Mouse (Mus musculus) neural tube, embryonic 14.5 days (tissue): ENCODE data around the gene Atrx. TPM values are rescaled to one million over a fixed set of nuclear protein-coding genes. Genes with fewer than 3 reads are reported as not detected.
A peak's percentile ranks its signal among the peaks of the same experiment; 100 is the strongest.

Experiments
- ATAC-seq: fragments of 200-750 bp; cut with Nextera tagmentation; 2 replicates; pipeline ENCODE4 v1.8.0; 2017; ENCODE audit warnings: low read depth, mild to moderate bottlenecking, moderate TSS enrichment, moderate library complexity
- H3K27ac ChIP-seq: fragments of 300-500 bp; sonication (generic); 2 replicates; pipeline ENCODE4 v1.5.1; 2014; ENCODE audit warnings: low read depth, mild to moderate bottlenecking, control low read depth, low read length, moderate library complexity, mixed read lengths
- H3K27me3 ChIP-seq: fragments of 300-500 bp; sonication (generic); 2 replicates; pipeline ENCODE4 v1.6.1; 2014; ENCODE audit warnings: low read length; ENCODE audit not compliant: control insufficient read depth, insufficient read depth
- H3K36me3 ChIP-seq: fragments of 300-500 bp; sonication (generic); 2 replicates; pipeline ENCODE4 v1.6.1; 2014; ENCODE audit warnings: low read length, mixed read lengths; ENCODE audit not compliant: control insufficient read depth, insufficient read depth
- H3K4me1 ChIP-seq: fragments of 300-500 bp; sonication (generic); 2 replicates; pipeline ENCODE4 v1.6.1; 2014; ENCODE audit warnings: low read length; ENCODE audit not compliant: control insufficient read depth, insufficient read depth
- H3K4me2 ChIP-seq: fragments of 300-500 bp; sonication (generic); 2 replicates; pipeline ENCODE4 v1.6.1; 2014; ENCODE audit warnings: mild to moderate bottlenecking, low read depth, low read length, control low read depth
- H3K4me3 ChIP-seq: fragments of 300-500 bp; sonication (generic); 2 replicates; pipeline ENCODE4 v1.5.1; 2014; ENCODE audit warnings: low read depth, low read length, control low read depth, mixed read lengths
- H3K9ac ChIP-seq: fragments of 300-500 bp; sonication (generic); replicated peaks from 2 replicates; pipeline ENCODE4 v1.6.1; 2014; ENCODE audit warnings: low read depth, mild to moderate bottlenecking, control low read depth, low read length, mixed read lengths
- H3K9me3 ChIP-seq: fragments of 300-500 bp; sonication (generic); 2 replicates; pipeline ENCODE4 v1.6.1; 2016; ENCODE audit warnings: low read length; ENCODE audit not compliant: control insufficient read depth
- WGBS: fragments of 180-500 bp; shearing (Covaris S2); extraction: QIAGEN DNeasy Blood & Tissue Kit; methylation state at CpG from one replicate; pipeline ENCODE4 v1.1.7; 2014; 5-methylcytosine and 5-hydroxymethylcytosine counted together
- polyA plus RNA-seq: library from polyadenylated mRNA; unstranded; fragments of >200 nt; fragmentation: Nextera tagmentation; extraction: Ambion mirVana; gene quantifications from 2 replicates; pipeline ENCODE4 v1.2.1, GENCODE M21; 2014

Atrx gene
- polyA plus RNA-seq, 1 experiment from 2014 or later = 266 TPM

DNA sequence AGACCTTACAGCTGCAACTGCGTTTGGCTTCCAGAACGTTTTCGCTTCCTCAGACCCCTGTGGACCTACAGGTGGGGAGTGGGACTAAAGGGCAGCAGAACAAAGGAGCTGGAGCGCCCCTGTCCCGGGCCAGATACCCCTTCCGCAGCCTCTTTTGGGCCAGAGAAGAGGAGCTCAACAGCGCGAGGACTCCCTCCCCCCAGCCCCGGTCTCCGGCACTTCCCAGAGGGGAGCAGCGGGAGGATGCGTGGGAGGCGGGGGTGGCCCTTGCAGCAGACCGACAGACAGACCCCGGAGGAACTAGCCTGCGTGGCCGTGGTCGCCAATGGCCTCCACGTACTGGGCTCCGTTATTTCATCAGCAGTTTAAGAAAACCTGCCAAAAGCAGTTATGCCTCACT lies 165.6 kb downstream of the Atrx start:
- whole genome bisulfite sequencing = 10% methylated on average over 20 of the region's 20 CpGs
- peak; percentile 48 for ATAC-seq
- peaks cover 17% of the 10 kb centered on the region for H3K27me3 ChIP-seq

GRCm38 (mm10) chrX:105762847-105763527 lies 166.2 kb downstream of the Atrx start:
- H3K27ac ChIP-seq = no peak overlapping the region
- H3K27me3 ChIP-seq = peaks cover 17% of the 10 kb centered on the region
- no peaks in the 10 kb centered on the region for H3K9me3 ChIP-seq
- H3K4me1 ChIP-seq = no peaks in the 10 kb centered on the region
- peak overlapping the region; percentile 31 for H3K4me3 ChIP-seq
- peak; percentile 15; the same call in 1 of the 2 replicates for ATAC-seq
- H3K9ac ChIP-seq = no peak overlapping the region
- peak overlapping the region; percentile 52 for H3K4me2 ChIP-seq
- WGBS = 15% methylated on average over 23 of the region's 23 CpGs
- no peaks in the 10 kb centered on the region for H3K36me3 ChIP-seq

More for the DNA sequence above, 165.6 kb downstream of the Atrx start:
- peak overlapping the region; percentile 52 for H3K4me2 ChIP-seq
- no peaks in the 10 kb centered on the region for H3K4me1 ChIP-seq
- H3K4me3 ChIP-seq = peak overlapping the region; percentile 31
- no peak overlapping the region for H3K27ac ChIP-seq
- no peaks in the 10 kb centered on the region for H3K36me3 ChIP-seq
- no peak overlapping the region for H3K9ac ChIP-seq
- no peaks in the 10 kb centered on the region for H3K9me3 ChIP-seq

Other genes with a start within 250 kb of the Atrx start
- gene Fgf16, start 165.1 kb downstream of the Atrx start, polyA plus RNA-seq = not detected in 2 replicates
- 17.1 and 27.3 TPM in 2 replicates for gene Magt1, start 82.5 kb upstream of the Atrx start, polyA plus RNA-seq
- gene Cox7b, start 86.3 kb upstream of the Atrx start, polyA plus RNA-seq = 426 and 493 TPM in 2 replicates
- 12.3 and 19.9 TPM in 2 replicates for gene Atp7a, start 97.9 kb upstream of the Atrx start, polyA plus RNA-seq
- 0.08 and 0.18 TPM in 2 replicates for gene Tlr13, start 213.8 kb upstream of the Atrx start, polyA plus RNA-seq